Mouse (Mus musculus): ENCODE data around the gene Slc6a20b. TPM values are rescaled to one million over a fixed set of nuclear protein-coding genes. Genes with fewer than 3 reads are reported as not detected.
"Not testable (repeated sequence)": the region's sequence is repeated elsewhere in the genome, so short reads cannot be mapped to it uniquely, and the experiment has no call there.

The Slc6a20b gene
- 0.47 and 0.55 TPM in 2 replicates for total RNA-seq (2014; rRNA removed)
- 0.29 and 0.60 TPM in 2 replicates for polyA plus RNA-seq (2015; fragmentation: Nextera tagmentation; extraction: Ambion mirVana)

- no peak for TF ChIP-seq CTCF (IDR thresholded peaks at IDR 0.05)
- no peaks in the 10 kb centered on the region for H3K4me1 ChIP-seq (ENCODE audit: insufficient read depth, low read length)
- H3K27me3 ChIP-seq (ENCODE audit: insufficient read depth, low read length): no peaks in the 10 kb centered on the region
- H3K9me3 ChIP-seq (ENCODE audit: low read length): no peaks in the 10 kb centered on the region
- no peak within 1 kb of the TSS for H3K9ac ChIP-seq (replicated peaks; ENCODE audit: low read length, poor library complexity, severe bottlenecking)
- ATAC-seq (ENCODE audit: low FRiP score) (no peak), DNase-seq (ENCODE audit: low spot score) (no peak)
- H3K36me3 ChIP-seq (ENCODE audit: insufficient read depth, low read length): no peaks in the 10 kb centered on the region
- H3K4me3 ChIP-seq (ENCODE audit: low read depth, low read length): no peak within 1 kb of the TSS
- H3K4me2 ChIP-seq (ENCODE audit: low read depth, low read length, poor library complexity, severe bottlenecking): no peak within 1 kb of the TSS
- 87% methylated on average over 6 of the region's 6 CpGs for whole genome bisulfite sequencing
- H3K27ac ChIP-seq (ENCODE audit: low read depth, low read length): no peak within 1 kb of the TSS
These were observed at the start of gene Slc6a20b for GRCm38 (mm10) chr9:123632281-123632680. Slc6a20b (minus strand) TSS chr9:123632565.

GRCm38 (mm10) chr9:123679198-123679597 lies 46.8 kb upstream of the Slc6a20b start:
- TF ChIP-seq CTCF (IDR thresholded peaks at IDR 0.05): no peak
- DNase-seq (ENCODE audit: low spot score): no peak
- H3K9me3 ChIP-seq (ENCODE audit: low read length): no peaks in the 10 kb centered on the region
- H3K27me3 ChIP-seq (ENCODE audit: insufficient read depth, low read length): peaks cover 12% of the 10 kb centered on the region; the same call in 1 of the 2 replicates
- no peak overlapping the region for H3K27ac ChIP-seq (ENCODE audit: low read depth, low read length)
- no peaks in the 10 kb centered on the region for H3K4me1 ChIP-seq (ENCODE audit: insufficient read depth, low read length)
- 27% methylated on average over 2 of the region's 2 CpGs for WGBS
- no peaks in the 10 kb centered on the region for H3K36me3 ChIP-seq (ENCODE audit: insufficient read depth, low read length)
- no peak overlapping the region for H3K9ac ChIP-seq (replicated peaks; ENCODE audit: low read length, poor library complexity, severe bottlenecking)
- no peak for ATAC-seq (ENCODE audit: low FRiP score)
- peak overlapping the region; percentile 49; the same call in 1 of the 2 replicates for H3K4me3 ChIP-seq (ENCODE audit: low read depth, low read length)
- peak overlapping the region; percentile 84 for H3K4me2 ChIP-seq (ENCODE audit: low read depth, low read length, poor library complexity, severe bottlenecking)

DNA sequence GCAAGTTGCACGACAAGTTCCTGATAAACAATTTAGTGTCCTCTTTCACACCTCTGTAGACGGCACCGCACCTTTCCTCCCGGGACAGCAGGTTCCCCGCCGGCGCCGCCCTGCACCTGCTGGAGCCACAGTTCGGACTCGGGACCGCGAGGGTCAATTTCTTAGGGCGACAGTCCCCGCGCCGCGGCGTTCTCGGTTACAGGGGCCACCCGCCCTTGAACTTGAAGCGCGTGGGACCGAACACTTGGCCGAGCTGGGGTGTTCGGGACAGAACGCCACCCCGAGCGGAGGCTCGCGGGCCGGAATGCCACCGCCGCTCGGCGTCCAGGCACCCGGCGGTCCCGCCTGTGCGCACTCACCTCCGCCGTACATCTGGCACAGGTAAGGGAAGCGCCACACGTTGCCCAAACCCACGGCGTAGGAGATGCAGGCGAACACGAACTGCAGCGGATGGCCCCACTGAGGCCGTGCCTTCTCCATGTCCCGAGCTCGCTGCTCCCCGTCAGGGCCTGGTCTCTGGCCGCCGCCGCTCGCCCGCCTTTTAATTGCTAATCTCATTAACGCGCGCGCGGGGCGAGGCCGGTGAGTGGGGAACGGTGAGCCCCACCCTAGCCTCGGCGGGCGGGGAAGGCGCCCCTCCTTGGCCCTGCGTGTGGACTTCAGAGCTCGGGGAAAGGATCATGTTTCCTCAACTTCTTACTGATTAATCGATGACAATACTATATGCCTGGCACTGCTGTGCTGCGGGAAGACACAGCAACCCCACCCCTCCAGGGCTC lies 46.2 kb upstream of the Slc6a20b start, which contains the start of the genes Ccr9 and Slc6a20a:
Ccr9 (plus strand) TSS at position 113 of the 779 bp plus-strand sequence.
Slc6a20a (minus strand) TSS at position 559 of the 779 bp plus-strand sequence.
- H3K27me3 ChIP-seq (ENCODE audit: insufficient read depth, low read length): peaks cover 12% of the 10 kb centered on the region; the same call in 1 of the 2 replicates

GRCm38 (mm10) chr9:123665645-123666044 lies 33.3 kb upstream of the Slc6a20b start:
- Histone ChIP-seq H3K4me3 (ENCODE audit: low read depth, low read length) (no peak overlapping the region), H3K27ac (ENCODE audit: low read depth, low read length) (no peak overlapping the region), H3K36me3 (ENCODE audit: insufficient read depth, low read length) (no peaks in the 10 kb centered on the region), H3K9me3 (ENCODE audit: low read length) (no peaks in the 10 kb centered on the region), H3K4me2 (ENCODE audit: low read depth, low read length, poor library complexity, severe bottlenecking) (no peak overlapping the region), H3K4me1 (ENCODE audit: insufficient read depth, low read length) (no peaks in the 10 kb centered on the region), H3K9ac (replicated peaks; ENCODE audit: low read length, poor library complexity, severe bottlenecking) (no peak overlapping the region), H3K27me3 (ENCODE audit: insufficient read depth, low read length) (no peaks in the 10 kb centered on the region)
- 64% methylated on average over 5 of the region's 5 CpGs for WGBS
- TF ChIP-seq CTCF (IDR thresholded peaks at IDR 0.05): peak; percentile 51
- DNase-seq (ENCODE audit: low spot score): peak; percentile 9
- ATAC-seq (ENCODE audit: low FRiP score): no peak

More for the DNA sequence above, 46.2 kb upstream of the Slc6a20b start, which contains the start of the genes Ccr9 and Slc6a20a:
- under 1% methylated on average over 72 of the region's 73 CpGs for WGBS
- H3K4me3 ChIP-seq (ENCODE audit: low read depth, low read length): peak within 1 kb of the TSS; percentile 49
- ATAC-seq (ENCODE audit: low FRiP score): peak; percentile 34; the same call in 1 of the 2 replicates
- H3K9me3 ChIP-seq (ENCODE audit: low read length): no peaks in the 10 kb centered on the region
- H3K27ac ChIP-seq (ENCODE audit: low read depth, low read length): no peak within 1 kb of the TSS; the same call in 1 of the 2 replicates
- TF ChIP-seq CTCF (IDR thresholded peaks at IDR 0.05): no peak
- H3K9ac ChIP-seq (replicated peaks; ENCODE audit: low read length, poor library complexity, severe bottlenecking): peak within 1 kb of the TSS; percentile 54
- no peaks in the 10 kb centered on the region for H3K36me3 ChIP-seq (ENCODE audit: insufficient read depth, low read length)
- H3K4me2 ChIP-seq (ENCODE audit: low read depth, low read length, poor library complexity, severe bottlenecking): peak within 1 kb of the TSS; percentile 84
- DNase-seq (ENCODE audit: low spot score): no peak
- no peaks in the 10 kb centered on the region for H3K4me1 ChIP-seq (ENCODE audit: insufficient read depth, low read length)

GRCm38 (mm10) chr9:123659986-123660676 lies 27.8 kb upstream of the Slc6a20b start:
- DNase-seq (ENCODE audit: low spot score): peak; percentile 23
- WGBS: 74% methylated on average over 16 of the region's 18 CpGs
- H3K4me2 ChIP-seq (ENCODE audit: low read depth, low read length, poor library complexity, severe bottlenecking); H3K9ac ChIP-seq (replicated peaks; ENCODE audit: low read length, poor library complexity, severe bottlenecking); H3K27ac ChIP-seq (ENCODE audit: low read depth, low read length); H3K36me3 ChIP-seq (ENCODE audit: insufficient read depth, low read length); ATAC-seq (ENCODE audit: low FRiP score); H3K27me3 ChIP-seq (ENCODE audit: insufficient read depth, low read length); H3K4me3 ChIP-seq (ENCODE audit: low read depth, low read length); H3K4me1 ChIP-seq (ENCODE audit: insufficient read depth, low read length); H3K9me3 ChIP-seq (ENCODE audit: low read length): not testable (repeated sequence)
